Mouse (Mus musculus): ENCODE data around the gene Ifitm3. TPM values are rescaled to one million over a fixed set of nuclear protein-coding genes. Genes with fewer than 3 reads are reported as not detected.

Ifitm3 gene
- polyA plus RNA-seq, 1 experiment, result 313 TPM

DNA sequence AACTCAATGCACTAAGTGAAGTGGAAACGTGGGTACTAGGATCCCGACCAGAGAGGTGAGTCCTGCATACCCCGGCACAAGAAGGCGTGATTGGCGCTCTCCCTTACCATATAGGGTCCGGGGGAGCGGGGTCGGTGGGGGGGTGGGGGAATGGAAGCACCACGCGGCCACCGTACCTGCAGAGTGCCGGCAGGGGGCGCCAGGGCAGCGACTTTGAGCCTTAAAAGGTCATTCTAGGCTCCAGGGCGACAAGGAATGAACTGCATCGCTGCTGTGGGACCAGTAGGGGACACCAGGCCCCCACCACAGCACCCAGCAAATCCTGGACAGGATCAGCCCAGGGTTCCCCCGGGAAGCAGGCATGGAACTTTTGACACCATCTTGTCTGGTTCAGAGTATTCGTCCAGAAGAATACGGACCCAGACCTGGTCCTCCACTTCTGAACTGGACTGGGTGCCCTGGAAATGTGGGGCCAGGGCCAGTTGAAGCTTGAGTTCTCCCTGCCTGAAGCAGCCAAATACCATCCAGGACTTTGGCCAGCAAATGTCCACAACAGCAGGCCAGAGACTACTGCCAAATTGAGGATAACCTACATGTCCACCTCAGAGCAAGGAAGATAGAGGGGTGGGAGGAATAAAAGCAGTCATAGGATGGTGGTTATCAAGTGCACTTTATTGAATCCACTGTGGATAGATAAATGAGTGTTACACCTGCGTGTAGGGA lies 1.5 kb downstream of the Ifitm3 start:
- WGBS, result 7% methylated on average over 20 of the region's 20 CpGs
- Histone ChIP-seq H3K27me3 (replicated peaks; ENCODE audit: control insufficient read depth, insufficient read depth, low read length) (no peaks in the 10 kb centered on the region), H3K4me1 (ENCODE audit: control insufficient read depth, insufficient read depth, low read length) (0 out of 2 replicates have a peak, but pooled peaks cover 3% of the 10 kb centered on the region), H3K36me3 (ENCODE audit: control insufficient read depth, insufficient read depth, low read length) (no peaks in the 10 kb centered on the region), H3K27ac (ENCODE audit: insufficient read depth, low read depth, low read length) (peak overlapping the region; percentile 62), H3K4me3 (ENCODE audit: insufficient read depth, low read depth, low read length) (peak overlapping the region; percentile 48; the same call in 1 of the 2 replicates)
- DNase-seq, result peak; percentile 87
- peak; percentile 93 for TF ChIP-seq CTCF (conservative IDR thresholded peaks at IDR 0.05; ENCODE audit: insufficient read depth, insufficient read length, low read depth, low read length)
- no peak for TF ChIP-seq POLR2A (IDR thresholded peaks at IDR 0.05; ENCODE audit: low read depth, low read length)

DNA sequence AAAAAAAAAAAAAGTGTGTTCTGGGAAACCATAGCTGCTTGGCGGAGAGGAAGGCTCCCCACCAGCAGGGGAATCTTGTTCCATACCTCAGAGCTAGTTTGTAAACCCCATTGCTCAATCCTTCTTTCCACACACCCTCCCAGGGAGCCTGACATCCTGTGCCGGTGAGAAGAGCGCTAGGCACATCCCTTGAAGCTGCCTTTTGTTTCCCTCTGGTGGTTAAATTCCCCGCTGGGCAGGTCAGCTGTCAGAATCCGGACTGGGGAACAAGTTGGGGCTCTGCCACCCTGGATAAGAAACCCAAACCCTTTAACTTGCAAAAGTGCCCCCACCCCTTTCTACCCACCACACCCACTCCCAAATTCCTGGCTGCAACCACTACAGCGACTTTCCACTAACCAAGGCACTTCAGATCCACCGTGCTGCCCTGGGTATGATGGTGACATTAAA lies 2.2 kb downstream of the Ifitm3 start:
- Histone ChIP-seq H3K27me3 (replicated peaks; ENCODE audit: control insufficient read depth, insufficient read depth, low read length) (no peaks in the 10 kb centered on the region), H3K4me1 (ENCODE audit: control insufficient read depth, insufficient read depth, low read length) (0 out of 2 replicates have a peak, but pooled peaks cover 3% of the 10 kb centered on the region), H3K36me3 (ENCODE audit: control insufficient read depth, insufficient read depth, low read length) (no peaks in the 10 kb centered on the region), H3K4me3 (ENCODE audit: insufficient read depth, low read depth, low read length) (no peak overlapping the region), H3K27ac (ENCODE audit: insufficient read depth, low read depth, low read length) (no peak overlapping the region)
- TF ChIP-seq POLR2A (IDR thresholded peaks at IDR 0.05; ENCODE audit: low read depth, low read length), result no peak
- TF ChIP-seq CTCF (conservative IDR thresholded peaks at IDR 0.05; ENCODE audit: insufficient read depth, insufficient read length, low read depth, low read length), result peak; percentile 28; the same call in 1 of the 2 replicates
- peak; percentile 38 for DNase-seq
- 18% methylated on average over 7 of the region's 7 CpGs for WGBS

DNA sequence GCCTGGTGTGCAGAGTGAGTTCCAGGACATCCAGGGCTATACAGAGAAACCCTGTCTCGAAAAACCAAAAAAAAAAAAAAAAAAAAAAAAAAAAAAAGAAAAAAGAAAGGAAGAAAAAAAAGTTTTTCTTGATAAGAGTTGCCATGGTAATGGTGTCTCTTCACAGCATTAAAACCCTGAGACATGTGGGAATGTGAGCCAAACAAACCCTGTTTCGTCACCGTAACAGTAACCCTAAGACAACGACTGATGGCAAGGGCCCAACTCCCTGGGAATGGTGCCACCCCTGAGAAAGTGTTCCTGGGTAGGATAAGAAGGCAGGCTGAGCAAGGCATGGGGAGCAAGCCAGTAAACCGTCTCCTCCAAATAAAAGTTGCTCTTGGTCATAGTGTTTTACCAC lies 3.7 kb downstream of the Ifitm3 start:
- Histone ChIP-seq H3K4me1 (ENCODE audit: control insufficient read depth, insufficient read depth, low read length) (0 out of 2 replicates have a peak, but pooled peaks cover 3% of the 10 kb centered on the region), H3K27me3 (replicated peaks; ENCODE audit: control insufficient read depth, insufficient read depth, low read length) (no peaks in the 10 kb centered on the region), H3K27ac (ENCODE audit: insufficient read depth, low read depth, low read length) (no peak overlapping the region), H3K36me3 (ENCODE audit: control insufficient read depth, insufficient read depth, low read length) (no peaks in the 10 kb centered on the region), H3K4me3 (ENCODE audit: insufficient read depth, low read depth, low read length) (no peak overlapping the region)
- TF ChIP-seq POLR2A (IDR thresholded peaks at IDR 0.05; ENCODE audit: low read depth, low read length), result no peak
- no peak for TF ChIP-seq CTCF (conservative IDR thresholded peaks at IDR 0.05; ENCODE audit: insufficient read depth, insufficient read length, low read depth, low read length)
- DNase-seq, result no peak
- 65% methylated on average over 5 of the region's 5 CpGs for WGBS

DNA sequence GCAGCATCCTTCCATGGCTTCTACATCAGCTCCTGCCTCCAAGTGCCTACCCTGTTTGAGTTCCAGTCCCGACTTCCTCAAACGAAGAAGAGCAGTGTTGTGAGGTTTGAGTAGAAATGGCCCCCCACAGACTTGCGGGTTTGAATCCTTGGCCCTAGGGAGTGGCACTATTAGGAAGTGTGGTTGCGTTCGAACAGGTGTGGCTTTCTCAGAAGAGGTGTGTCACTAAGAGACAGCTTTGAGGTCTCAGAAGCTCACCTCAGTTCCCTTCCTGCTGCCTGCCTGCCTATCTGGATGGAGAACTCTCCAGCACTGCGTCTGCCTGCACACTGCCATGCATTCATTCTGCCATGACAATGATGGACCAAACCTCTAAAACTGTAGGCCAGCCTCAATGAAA lies 4.1 kb downstream of the Ifitm3 start:
- 0 out of 2 replicates have a peak, but pooled peaks cover 3% of the 10 kb centered on the region for H3K4me1 ChIP-seq (ENCODE audit: control insufficient read depth, insufficient read depth, low read length)
- 89% methylated on average over 6 of the region's 6 CpGs for WGBS
- no peak overlapping the region for H3K4me3 ChIP-seq (ENCODE audit: insufficient read depth, low read depth, low read length)
- TF ChIP-seq POLR2A (IDR thresholded peaks at IDR 0.05; ENCODE audit: low read depth, low read length) (no peak), CTCF (conservative IDR thresholded peaks at IDR 0.05; ENCODE audit: insufficient read depth, insufficient read length, low read depth, low read length) (no peak)
- H3K36me3 ChIP-seq (ENCODE audit: control insufficient read depth, insufficient read depth, low read length), result no peaks in the 10 kb centered on the region
- no peak for DNase-seq
- H3K27me3 ChIP-seq (replicated peaks; ENCODE audit: control insufficient read depth, insufficient read depth, low read length), result no peaks in the 10 kb centered on the region
- H3K27ac ChIP-seq (ENCODE audit: insufficient read depth, low read depth, low read length), result no peak overlapping the region

DNA sequence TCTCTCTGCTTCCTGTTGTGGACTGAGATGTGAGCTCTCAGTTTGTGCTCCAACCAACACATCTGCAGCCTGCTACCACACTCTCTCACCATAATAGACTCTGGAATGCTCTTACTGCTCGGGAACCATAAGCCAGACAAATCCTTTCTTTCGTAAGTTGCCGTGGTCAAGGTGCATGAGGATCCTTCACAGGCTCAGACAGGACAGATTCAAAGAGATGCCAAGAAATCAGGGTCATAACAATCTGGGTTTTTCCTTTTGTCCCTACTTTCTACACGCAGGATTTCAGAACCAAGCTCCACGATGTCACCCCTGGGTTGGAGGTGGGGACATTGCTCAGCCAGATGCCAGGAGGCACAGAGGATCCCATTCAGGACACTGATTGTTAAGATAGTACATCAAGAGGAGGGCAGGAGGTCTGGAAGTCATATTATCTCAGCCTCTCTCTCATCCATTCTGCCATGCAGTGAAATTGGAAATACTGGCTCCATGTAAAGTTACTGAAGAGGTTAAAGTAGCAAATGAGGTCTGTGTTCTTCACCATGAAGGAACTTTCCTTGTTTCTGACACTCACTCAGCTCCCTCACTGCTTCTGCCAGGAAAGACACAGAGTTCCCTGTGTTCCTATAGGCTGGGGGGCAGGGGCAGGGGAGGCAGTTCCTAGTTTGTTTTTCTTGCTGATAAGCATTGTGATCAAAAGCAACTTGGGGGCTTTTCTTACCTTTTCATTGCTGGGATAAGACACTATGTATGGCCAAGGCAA lies 7.1 kb downstream of the Ifitm3 start:
- no peak for DNase-seq
- Histone ChIP-seq H3K27ac (ENCODE audit: insufficient read depth, low read depth, low read length) (no peak overlapping the region), H3K36me3 (ENCODE audit: control insufficient read depth, insufficient read depth, low read length) (no peaks in the 10 kb centered on the region), H3K4me1 (ENCODE audit: control insufficient read depth, insufficient read depth, low read length) (no peaks in the 10 kb centered on the region), H3K4me3 (ENCODE audit: insufficient read depth, low read depth, low read length) (no peak overlapping the region), H3K27me3 (replicated peaks; ENCODE audit: control insufficient read depth, insufficient read depth, low read length) (no peaks in the 10 kb centered on the region)
- WGBS, result 86% methylated on average over 5 of the region's 5 CpGs
- TF ChIP-seq CTCF (conservative IDR thresholded peaks at IDR 0.05; ENCODE audit: insufficient read depth, insufficient read length, low read depth, low read length), result no peak
- TF ChIP-seq POLR2A (IDR thresholded peaks at IDR 0.05; ENCODE audit: low read depth, low read length), result no peak

DNA sequence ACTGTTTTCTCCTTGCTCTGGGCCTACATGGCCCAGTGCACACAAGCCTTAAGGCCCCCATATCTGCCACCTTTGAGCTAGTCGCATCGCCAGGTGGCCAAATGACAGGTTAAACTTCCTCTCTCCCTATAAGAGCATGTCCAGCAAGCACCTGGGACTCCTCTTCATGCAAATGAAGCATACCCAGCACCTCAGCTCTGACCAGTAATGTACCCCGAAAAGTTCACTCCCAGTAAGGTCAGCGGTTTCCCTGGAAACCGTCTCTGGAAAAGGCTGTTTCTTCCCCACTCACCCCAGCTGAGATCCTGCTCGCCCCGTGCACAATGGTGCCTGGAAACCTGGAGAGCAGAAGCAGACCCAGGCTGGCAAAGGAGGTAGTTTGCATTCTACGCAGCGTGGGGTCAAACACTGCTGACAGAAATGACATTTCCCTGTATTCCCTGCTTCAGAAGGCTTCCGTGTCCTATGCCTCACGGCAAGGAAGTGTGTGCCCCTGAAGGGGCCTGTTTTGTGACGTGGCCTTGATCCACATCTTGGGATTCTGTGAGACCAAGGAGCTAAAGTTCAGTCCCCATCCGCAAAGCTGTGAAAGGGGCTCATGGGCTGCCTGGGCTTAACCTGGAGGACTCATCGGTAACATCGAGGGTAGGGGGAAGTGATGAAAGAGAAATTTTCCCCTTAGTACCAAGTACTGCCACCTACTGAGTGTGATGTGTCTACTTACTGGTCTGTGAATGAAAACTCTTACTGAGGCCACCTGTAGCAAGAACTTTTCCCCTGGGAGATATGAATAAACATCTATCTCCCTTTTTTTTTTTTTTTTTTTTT lies 9.5 kb downstream of the Ifitm3 start:
- H3K4me1 ChIP-seq (ENCODE audit: control insufficient read depth, insufficient read depth, low read length), result no peaks in the 10 kb centered on the region
- H3K36me3 ChIP-seq (ENCODE audit: control insufficient read depth, insufficient read depth, low read length), result no peaks in the 10 kb centered on the region
- H3K27ac ChIP-seq (ENCODE audit: insufficient read depth, low read depth, low read length), result no peak overlapping the region
- no peak overlapping the region for H3K4me3 ChIP-seq (ENCODE audit: insufficient read depth, low read depth, low read length)
- no peaks in the 10 kb centered on the region for H3K27me3 ChIP-seq (replicated peaks; ENCODE audit: control insufficient read depth, insufficient read depth, low read length)
- TF ChIP-seq POLR2A (IDR thresholded peaks at IDR 0.05; ENCODE audit: low read depth, low read length), result no peak
- TF ChIP-seq CTCF (conservative IDR thresholded peaks at IDR 0.05; ENCODE audit: insufficient read depth, insufficient read length, low read depth, low read length), result no peak
- 79% methylated on average over 15 of the region's 15 CpGs for WGBS
- DNase-seq, result no peak
